Mouse (Mus musculus) bone marrow macrophage, adult 2 months (primary cell): Measurements from ENCODE around the gene Egln3. TPM values are rescaled to one million over a fixed set of nuclear protein-coding genes. Genes with fewer than 3 reads are reported as not detected.

ENCODE experiments used
- H3K27ac ChIP-seq: 2 replicates; pipeline ENCODE4 v1.5.1; 2012; ENCODE audit warnings: low read depth, low read length; ENCODE audit not compliant: insufficient read depth
- H3K4me1 ChIP-seq: 2 replicates; pipeline ENCODE4 v1.6.1; 2012; ENCODE audit warnings: low read length; ENCODE audit not compliant: control insufficient read depth, insufficient read depth
- H3K4me3 ChIP-seq: 2 replicates; pipeline ENCODE4 v1.5.1; 2012; ENCODE audit warnings: mild to moderate bottlenecking, low read length, moderate library complexity; ENCODE audit not compliant: insufficient read depth
- CTCF ChIP-seq: IDR thresholded peaks from 2 replicates; pipeline ENCODE4 v1.5.1; 2012; ENCODE audit warnings: low read depth, mild to moderate bottlenecking, low read length, moderate library complexity
- POLR2A ChIP-seq: IDR thresholded peaks from 2 replicates; pipeline ENCODE4 v1.6.1; 2012; ENCODE audit warnings: mild to moderate bottlenecking, low read depth, low read length, borderline replicate concordance
- polyA plus RNA-seq: library from polyadenylated mRNA; stranded (reverse); fragments of >200 nt; gene quantifications from 2 replicates; pipeline ENCODE4 v1.2.4, GENCODE M21; 2012; ENCODE audit not compliant: missing spikeins, insufficient read depth, insufficient read length

The Egln3 gene
- polyA plus RNA-seq, 1 experiment, result 2.5 TPM

GRCm38 (mm10) chr12:54226341-54226740, 22.7 kb upstream of the Egln3 start:
- no peak overlapping the region for H3K27ac ChIP-seq
- H3K4me3 ChIP-seq, result no peak overlapping the region
- TF ChIP-seq POLR2A (no peak), CTCF (no peak)
- H3K4me1 ChIP-seq, result no peaks in the 10 kb centered on the region

- Histone ChIP-seq H3K27ac (no peak overlapping the region), H3K4me1 (no peaks in the 10 kb centered on the region), H3K4me3 (no peak overlapping the region)
- TF ChIP-seq CTCF, result no peak
- no peak for TF ChIP-seq POLR2A
Measured at GRCm38 (mm10) chr12:54225610-54226009, 21.9 kb upstream of the Egln3 start.

GRCm38 (mm10) chr12:54225090-54225489, 21.4 kb upstream of the Egln3 start:
- no peak overlapping the region for H3K27ac ChIP-seq
- no peak for TF ChIP-seq POLR2A
- TF ChIP-seq CTCF, result no peak
- no peak overlapping the region for H3K4me3 ChIP-seq
- H3K4me1 ChIP-seq, result no peaks in the 10 kb centered on the region

GRCm38 (mm10) chr12:54222036-54222760, 18.5 kb upstream of the Egln3 start:
- H3K4me3 ChIP-seq, result no peak overlapping the region
- TF ChIP-seq CTCF, result no peak
- H3K4me1 ChIP-seq, result no peaks in the 10 kb centered on the region
- no peak overlapping the region for H3K27ac ChIP-seq

- no peak overlapping the region for H3K4me3 ChIP-seq
- TF ChIP-seq POLR2A (no peak), CTCF (no peak)
- no peaks in the 10 kb centered on the region for H3K4me1 ChIP-seq
- H3K27ac ChIP-seq, result no peak overlapping the region
Measured at GRCm38 (mm10) chr12:54216673-54217072, 13.0 kb upstream of the Egln3 start.

GRCm38 (mm10) chr12:54214426-54214825, 10.8 kb upstream of the Egln3 start:
- no peak for TF ChIP-seq CTCF
- no peak for TF ChIP-seq POLR2A
- no peak overlapping the region for H3K27ac ChIP-seq
- no peak overlapping the region for H3K4me3 ChIP-seq
- H3K4me1 ChIP-seq, result no peaks in the 10 kb centered on the region

- TF ChIP-seq CTCF, result no peak
- TF ChIP-seq POLR2A, result no peak
- Histone ChIP-seq H3K27ac (no peak overlapping the region), H3K4me3 (no peak overlapping the region), H3K4me1 (no peaks in the 10 kb centered on the region)
Measured at GRCm38 (mm10) chr12:54213871-54214270, 10.2 kb upstream of the Egln3 start.

- no peaks in the 10 kb centered on the region for H3K4me1 ChIP-seq
- no peak overlapping the region for H3K4me3 ChIP-seq
- TF ChIP-seq POLR2A (no peak), CTCF (no peak)
- no peak overlapping the region for H3K27ac ChIP-seq
Measured at GRCm38 (mm10) chr12:54213230-54213629, 9.6 kb upstream of the Egln3 start.

GRCm38 (mm10) chr12:54209182-54209563, 5.5 kb upstream of the Egln3 start:
- no peak overlapping the region for H3K4me3 ChIP-seq
- peaks cover under 1% of the 10 kb centered on the region; the same call in 1 of the 2 replicates for H3K4me1 ChIP-seq
- TF ChIP-seq CTCF, result no peak
- no peak overlapping the region for H3K27ac ChIP-seq

- no peak for TF ChIP-seq POLR2A
- TF ChIP-seq CTCF, result no peak
- H3K27ac ChIP-seq, result no peak overlapping the region
- H3K4me1 ChIP-seq, result peaks cover 2% of the 10 kb centered on the region; the same call in 1 of the 2 replicates
- no peak overlapping the region for H3K4me3 ChIP-seq
Measured at GRCm38 (mm10) chr12:54208433-54209181, 4.9 kb upstream of the Egln3 start.
